Mouse (Mus musculus) intestine, embryonic 16.5 days (tissue): ENCODE results near the gene Pde7b. TPM values are rescaled to one million over a fixed set of nuclear protein-coding genes. Genes with fewer than 3 reads are reported as not detected.

Experiments
- ATAC-seq: fragments of 200-750 bp; cut with Nextera tagmentation; 2 replicates; pipeline ENCODE4 v1.8.0; 2017; ENCODE audit warnings: moderate TSS enrichment, moderate library complexity
- H3K27ac ChIP-seq: fragments of 300-500 bp; sonication (generic); 2 replicates; pipeline ENCODE4 v1.5.1; 2014; ENCODE audit warnings: mild to moderate bottlenecking, low read length
- H3K27me3 ChIP-seq: fragments of 300-500 bp; sonication (generic); replicated peaks from 2 replicates; pipeline ENCODE4 v1.6.1; 2014; ENCODE audit warnings: low read length, control low read depth, mixed read lengths; ENCODE audit not compliant: control insufficient read depth, insufficient read depth
- H3K36me3 ChIP-seq: fragments of 300-500 bp; sonication (generic); 2 replicates; pipeline ENCODE4 v1.6.1; 2014; ENCODE audit warnings: low read length, control low read depth; ENCODE audit not compliant: control insufficient read depth, insufficient read depth
- H3K4me1 ChIP-seq: fragments of 300-500 bp; sonication (generic); 2 replicates; pipeline ENCODE4 v1.6.1; 2014; ENCODE audit warnings: low read length, control low read depth, mixed read lengths; ENCODE audit not compliant: control insufficient read depth, insufficient read depth
- H3K4me2 ChIP-seq: fragments of 300-500 bp; sonication (generic); 2 replicates; pipeline ENCODE4 v1.6.1; 2014; ENCODE audit warnings: low read depth, low read length, control low read depth
- H3K4me3 ChIP-seq: fragments of 300-500 bp; sonication (generic); 2 replicates; pipeline ENCODE4 v1.5.1; 2014; ENCODE audit warnings: mild to moderate bottlenecking, low read length
- H3K9ac ChIP-seq: fragments of 300-500 bp; sonication (generic); 2 replicates; pipeline ENCODE4 v1.6.1; 2014; ENCODE audit warnings: low read depth, low read length
- H3K9me3 ChIP-seq: fragments of 300-500 bp; sonication (generic); 2 replicates; pipeline ENCODE4 v1.6.1; 2016; ENCODE audit warnings: low read length, control low read depth; ENCODE audit not compliant: control insufficient read depth
- WGBS: fragments of 180-500 bp; shearing (Covaris S2); extraction: QIAGEN DNeasy Blood & Tissue Kit; methylation state at CpG from one replicate; pipeline ENCODE4 v1.1.7; 2014; 5-methylcytosine and 5-hydroxymethylcytosine counted together
- polyA plus RNA-seq: library from polyadenylated mRNA; unstranded; fragments of >200 nt; fragmentation: Nextera tagmentation; extraction: Ambion mirVana; gene quantifications from 2 replicates; pipeline ENCODE4 v1.2.1, GENCODE M21; 2015

Pde7b gene
- polyA plus RNA-seq, 1 experiment from 2014 or later: 2.0 TPM

GRCm38 (mm10) chr10:20725384-20725983 lies 606 bp upstream of the Pde7b start:
- peak overlapping the region; percentile 62; the same call in 1 of the 2 replicates for H3K9ac ChIP-seq
- no peaks in the 10 kb centered on the region for H3K27me3 ChIP-seq
- H3K9me3 ChIP-seq: no peaks in the 10 kb centered on the region
- peak overlapping the region; percentile 63; the same call in 1 of the 2 replicates for H3K4me2 ChIP-seq
- no peaks in the 10 kb centered on the region for H3K36me3 ChIP-seq
- H3K27ac ChIP-seq: no peak overlapping the region
- H3K4me1 ChIP-seq: peaks cover 18% of the 10 kb centered on the region
- H3K4me3 ChIP-seq: no peak overlapping the region
- ATAC-seq: no peak
- 48% methylated on average over 8 of the region's 8 CpGs for WGBS

DNA sequence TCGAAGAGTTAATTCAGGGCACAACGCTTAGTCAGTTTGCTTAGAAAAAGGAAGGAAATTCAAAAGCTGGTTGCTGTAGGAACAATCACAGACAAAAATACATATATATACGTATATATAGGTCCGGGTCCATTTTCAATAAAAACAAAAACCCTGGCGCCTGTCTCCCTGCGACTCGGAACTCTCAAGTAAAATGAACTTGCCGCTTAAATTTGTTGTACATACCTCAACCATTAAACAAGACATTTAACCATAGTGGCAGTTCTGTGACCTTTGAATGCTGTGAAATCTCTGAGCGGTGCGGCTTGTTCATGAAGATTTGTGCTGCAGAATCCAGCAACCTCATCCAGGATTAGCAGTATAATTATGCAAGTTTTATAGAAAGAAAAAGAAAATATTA lies 427 bp downstream of the Pde7b start:
- Histone ChIP-seq H3K27me3 (no peaks in the 10 kb centered on the region), H3K9ac (peak overlapping the region; percentile 62), H3K27ac (peak overlapping the region; percentile 66; the same call in 1 of the 2 replicates), H3K4me1 (peaks cover 18% of the 10 kb centered on the region), H3K36me3 (no peaks in the 10 kb centered on the region), H3K4me2 (peak overlapping the region; percentile 63), H3K9me3 (no peaks in the 10 kb centered on the region), H3K4me3 (peak overlapping the region; percentile 45)
- WGBS: 21% methylated on average over 10 of the region's 10 CpGs
- ATAC-seq: no peak

GRCm38 (mm10) chr10:20723962-20724361 lies 916 bp downstream of the Pde7b start:
- H3K4me3 ChIP-seq: peak overlapping the region; percentile 45
- peak overlapping the region; percentile 63 for H3K4me2 ChIP-seq
- no peaks in the 10 kb centered on the region for H3K9me3 ChIP-seq
- H3K4me1 ChIP-seq: peaks cover 18% of the 10 kb centered on the region
- peak overlapping the region; percentile 62; the same call in 1 of the 2 replicates for H3K9ac ChIP-seq
- no peak overlapping the region for H3K27ac ChIP-seq
- no peak for ATAC-seq
- 21% methylated on average over 3 of the region's 3 CpGs for WGBS
- H3K27me3 ChIP-seq: no peaks in the 10 kb centered on the region
- H3K36me3 ChIP-seq: no peaks in the 10 kb centered on the region

DNA sequence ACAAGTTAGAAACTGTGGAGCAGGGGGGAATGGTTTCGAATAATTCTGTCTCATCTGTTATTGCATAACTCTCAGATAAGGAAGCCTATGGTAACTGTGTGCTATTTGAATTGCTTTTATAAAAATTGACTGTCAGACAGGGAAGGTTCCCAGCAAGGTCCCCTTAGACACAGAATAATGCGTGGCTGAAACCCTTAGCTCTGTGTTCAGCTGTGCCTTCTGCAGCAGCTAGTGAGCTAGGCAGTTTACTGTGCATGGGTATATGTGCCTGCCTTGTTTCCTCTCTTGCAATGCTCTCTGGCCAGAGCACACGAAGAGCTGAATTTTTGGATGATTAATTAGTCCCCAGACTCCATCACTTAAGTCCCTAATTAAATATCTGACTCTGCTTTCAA lies 1.4 kb downstream of the Pde7b start:
- ATAC-seq: peak; percentile 69

DNA sequence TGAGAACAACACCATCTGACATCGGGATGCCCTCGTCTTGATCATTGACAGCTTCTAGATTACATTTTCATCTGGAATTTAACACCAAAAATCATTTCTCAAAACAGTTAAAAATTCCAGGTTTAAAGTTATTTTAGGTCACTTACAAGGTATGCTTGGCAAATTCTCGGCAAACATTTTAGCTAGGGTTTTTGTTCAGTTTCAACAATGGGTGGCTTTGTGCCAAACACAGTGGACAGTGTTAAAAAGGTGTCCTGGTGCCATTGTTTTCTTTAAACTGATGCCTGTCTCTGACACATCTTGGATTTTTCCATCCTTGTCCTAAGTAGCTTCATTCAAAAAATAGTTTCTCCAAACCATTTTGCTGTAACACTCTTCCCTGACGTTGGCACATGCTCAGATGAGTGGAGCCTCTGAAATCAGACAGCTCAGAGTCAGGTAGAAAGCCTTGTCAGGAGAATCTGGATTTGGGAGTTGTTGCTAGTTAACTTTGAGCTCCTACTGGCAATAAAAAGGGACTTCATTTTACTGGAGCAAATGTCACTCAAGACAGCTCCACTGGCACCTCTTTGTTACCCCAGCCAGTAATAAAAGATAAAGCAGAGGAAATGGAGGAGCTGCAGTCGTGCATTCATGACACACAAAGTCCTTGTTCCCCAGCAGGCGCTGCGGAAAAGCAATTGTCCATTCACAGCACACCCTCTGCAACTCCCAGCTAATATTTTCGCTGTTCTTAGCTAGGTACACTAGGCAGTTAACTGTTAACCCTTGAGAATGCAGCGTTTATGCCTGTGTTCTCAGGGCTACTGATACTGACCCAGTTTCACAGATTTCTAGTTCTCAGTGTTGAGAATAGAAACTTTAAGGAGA lies 2.0 kb downstream of the Pde7b start:
- WGBS: 38% methylated on average over 9 of the region's 9 CpGs

More for the DNA sequence above, 1.4 kb downstream of the Pde7b start:
- peak overlapping the region; percentile 41 for H3K9ac ChIP-seq
- peak overlapping the region; percentile 63 for H3K4me2 ChIP-seq
- H3K27me3 ChIP-seq: no peaks in the 10 kb centered on the region
- no peaks in the 10 kb centered on the region for H3K9me3 ChIP-seq
- H3K27ac ChIP-seq: peak overlapping the region; percentile 72
- 22% methylated on average over 3 of the region's 3 CpGs for WGBS
- no peaks in the 10 kb centered on the region for H3K36me3 ChIP-seq
- peaks cover 18% of the 10 kb centered on the region for H3K4me1 ChIP-seq
- peak overlapping the region; percentile 20 for H3K4me3 ChIP-seq

DNA sequence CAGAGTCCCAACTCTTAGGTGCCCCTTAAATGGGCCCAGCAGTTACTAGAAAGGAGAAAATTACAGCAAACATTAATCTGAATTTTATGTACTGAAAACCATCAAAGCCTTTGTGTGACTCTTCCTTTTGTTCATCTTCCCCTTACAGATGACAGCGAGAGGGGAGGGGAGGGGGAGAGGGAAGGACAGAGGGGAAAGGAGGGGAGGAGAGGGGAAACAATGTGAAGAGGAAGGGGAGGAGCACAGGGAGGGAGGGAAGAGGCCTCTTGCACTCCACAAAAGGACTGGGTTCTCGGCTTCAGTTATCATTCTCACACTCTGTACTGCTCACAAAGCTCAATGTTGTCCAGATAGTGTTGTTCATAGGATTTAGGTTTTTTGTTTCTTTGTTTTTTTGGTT lies 5.7 kb downstream of the Pde7b start:
- Histone ChIP-seq H3K27me3 (no peaks in the 10 kb centered on the region), H3K4me1 (peaks cover 8% of the 10 kb centered on the region; the same call in 1 of the 2 replicates), H3K36me3 (no peaks in the 10 kb centered on the region), H3K27ac (no peak overlapping the region), H3K9ac (no peak overlapping the region), H3K4me2 (no peak overlapping the region), H3K9me3 (no peaks in the 10 kb centered on the region), H3K4me3 (no peak overlapping the region)
- no peak for ATAC-seq
- WGBS: 73% methylated on average over 2 of the region's 2 CpGs

More for the DNA sequence above, 2.0 kb downstream of the Pde7b start:
- Histone ChIP-seq H3K4me1 (peaks cover 18% of the 10 kb centered on the region), H3K36me3 (no peaks in the 10 kb centered on the region), H3K4me2 (peak overlapping the region; percentile 63), H3K9ac (peak overlapping the region; percentile 41; the same call in 1 of the 2 replicates), H3K27me3 (no peaks in the 10 kb centered on the region), H3K4me3 (peak overlapping the region; percentile 20), H3K9me3 (no peaks in the 10 kb centered on the region), H3K27ac (peak overlapping the region; percentile 72)
- peak; percentile 83 for ATAC-seq

- 61% methylated on average over 7 of the region's 7 CpGs for WGBS
- H3K9ac ChIP-seq: no peak overlapping the region
Observed at GRCm38 (mm10) chr10:20700633-20701032, 24.2 kb downstream of the Pde7b start.

GRCm38 (mm10) chr10:20699874-20700273 lies 25.0 kb downstream of the Pde7b start:
- no peak for ATAC-seq
- Histone ChIP-seq H3K4me3 (no peak overlapping the region), H3K4me1 (no peaks in the 10 kb centered on the region), H3K27ac (no peak overlapping the region), H3K36me3 (no peaks in the 10 kb centered on the region), H3K27me3 (no peaks in the 10 kb centered on the region; the same call in 1 of the 2 replicates), H3K4me2 (no peak overlapping the region), H3K9me3 (no peaks in the 10 kb centered on the region), H3K9ac (no peak overlapping the region)
- WGBS: 92% methylated on average over 9 of the region's 9 CpGs

More at GRCm38 (mm10) chr10:20700633-20701032, 24.2 kb downstream of the Pde7b start:
- Histone ChIP-seq H3K4me3 (no peak overlapping the region), H3K36me3 (no peaks in the 10 kb centered on the region), H3K4me1 (no peaks in the 10 kb centered on the region), H3K27ac (no peak overlapping the region), H3K9me3 (no peaks in the 10 kb centered on the region), H3K4me2 (no peak overlapping the region), H3K27me3 (no peaks in the 10 kb centered on the region; the same call in 1 of the 2 replicates)
- no peak for ATAC-seq

DNA sequence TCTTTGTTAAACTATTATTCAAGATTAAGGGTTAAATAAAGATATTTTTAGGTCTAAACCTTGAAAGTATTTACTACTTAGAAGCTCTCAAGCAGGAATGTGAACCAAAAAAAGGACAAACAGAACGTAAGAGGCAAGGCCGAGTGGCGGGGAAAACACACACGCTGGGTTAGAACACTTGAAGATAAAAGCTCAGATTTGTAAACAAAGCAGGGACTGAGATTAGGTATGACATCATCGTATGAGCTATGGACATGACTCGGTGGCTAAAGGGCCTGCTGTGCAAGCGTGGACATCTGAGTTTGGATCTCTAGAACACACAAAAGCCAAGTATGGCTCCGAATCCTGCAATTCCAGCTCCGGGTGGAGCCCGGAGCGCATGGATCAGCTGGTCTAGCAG lies 29.2 kb downstream of the Pde7b start:
- 55% methylated on average over 11 of the region's 11 CpGs for WGBS
- Histone ChIP-seq H3K27ac (no peak overlapping the region), H3K36me3 (no peaks in the 10 kb centered on the region), H3K4me1 (no peaks in the 10 kb centered on the region), H3K9me3 (no peaks in the 10 kb centered on the region), H3K9ac (no peak overlapping the region), H3K4me2 (no peak overlapping the region), H3K27me3 (no peaks in the 10 kb centered on the region; the same call in 1 of the 2 replicates), H3K4me3 (no peak overlapping the region)
- no peak for ATAC-seq
